Mouse (Mus musculus) heart, postnatal 0 days (tissue): ENCODE measurements around the gene Fbh1.
"Not testable (repeated sequence)": the region's sequence is repeated elsewhere in the genome, so short reads cannot be mapped to it uniquely, and the experiment has no call there.

ENCODE experiments used
- CTCF ChIP-seq: IDR thresholded peaks from 2 replicates; pipeline ENCODE4 v1.5.1; 2016; ENCODE audit warnings: antibody characterized with exemption, control low read depth, low read depth
- EP300 ChIP-seq: IDR thresholded peaks from 2 replicates; pipeline ENCODE4 v1.6.1; 2016; ENCODE audit warnings: antibody characterized with exemption, low read depth

GRCm38 (mm10) chr2:11710101-11710500 is 67.3 kb downstream of the Fbh1 start:
- TF ChIP-seq EP300, result not testable (repeated sequence)
- peak; percentile 49 for TF ChIP-seq CTCF
